Mouse (Mus musculus): ENCODE data around the gene Ugt1a9.

GRCm38 (mm10) chr1:88104667-88105430 lies 34.2 kb downstream of the Ugt1a9 start:
- TF ChIP-seq POLR2AphosphoS2 (IDR thresholded peaks at IDR 0.05; ENCODE audit: low read depth, low read length) (no peak), MYC (IDR thresholded peaks at IDR 0.05; ENCODE audit: low read depth, low read length) (no peak), USF2 (conservative IDR thresholded peaks at IDR 0.05; ENCODE audit: low read depth, low read length) (no peak), POLR2A (IDR thresholded peaks at IDR 0.05; ENCODE audit: low read depth, low read length) (no peak), SIN3A (IDR thresholded peaks at IDR 0.05; ENCODE audit: low read length) (no peak), CHD2 (IDR thresholded peaks at IDR 0.05; ENCODE audit: low read length) (no peak), E2F4 (IDR thresholded peaks at IDR 0.05; ENCODE audit: insufficient replicate concordance, low read depth, low read length) (no peak), NELFE (IDR thresholded peaks at IDR 0.05; ENCODE audit: low read depth, low read length) (no peak)

Measured in CH12.LX (cell line).